Mouse (Mus musculus): ENCODE data around the gene Sh3pxd2a.

GRCm38 (mm10) chr19:47465467-47465866 lies 1.3 kb upstream of the Sh3pxd2a start:
- TF ChIP-seq CTCF (IDR thresholded peaks at IDR 0.05; ENCODE audit: extremely low read depth, insufficient read depth, low read length) (no peak), POLR2A (IDR thresholded peaks at IDR 0.05; ENCODE audit: extremely low read depth, insufficient read depth, low read length) (no peak)

All from cortical plate, adult 2 months (tissue).